Mouse (Mus musculus): ENCODE measurements around the gene Mical3. TPM values are rescaled to one million over a fixed set of nuclear protein-coding genes. Genes with fewer than 3 reads are reported as not detected.

The Mical3 gene
- polyA plus RNA-seq, 1 experiment: 17.8 TPM

DNA sequence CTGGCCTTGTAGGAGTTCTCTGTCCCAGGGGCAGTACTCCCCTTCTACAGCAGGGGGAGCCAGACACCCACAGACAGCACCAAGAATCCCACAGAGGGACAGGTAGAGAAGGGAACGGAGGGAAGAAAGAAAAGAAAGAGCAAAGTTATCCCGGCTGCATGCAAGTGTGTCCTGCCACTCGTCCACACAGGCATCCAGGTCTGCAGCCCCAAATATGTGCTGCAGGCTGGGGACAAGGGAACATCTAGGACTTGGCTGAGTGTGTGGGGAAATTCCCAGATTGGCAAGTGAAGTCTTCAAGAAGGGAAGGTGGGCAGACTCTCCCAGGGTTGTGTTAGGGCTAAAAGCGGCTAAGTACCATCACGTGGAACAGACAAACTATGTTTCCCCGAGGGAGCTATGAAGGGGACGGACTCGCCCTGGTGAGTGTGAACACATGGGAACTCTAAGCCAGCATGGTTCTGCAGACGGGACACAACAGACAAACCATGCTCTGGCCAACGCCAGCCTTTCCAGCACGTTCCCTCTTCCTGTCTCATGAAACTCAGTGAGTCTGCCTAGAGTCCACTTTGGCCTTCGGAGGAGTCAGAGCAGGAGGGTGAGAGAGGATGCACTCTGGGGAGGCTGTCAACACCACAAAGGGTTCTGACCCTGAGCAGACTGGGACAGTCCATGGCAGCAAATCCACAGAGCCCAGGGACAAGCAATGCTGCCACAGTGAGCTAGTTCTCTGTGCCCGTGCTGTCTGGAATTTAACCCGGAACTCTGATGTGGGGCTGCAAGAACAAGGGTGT, 158.8 kb downstream of the Mical3 start:
- H3K4me1 ChIP-seq: no peaks in the 10 kb centered on the region; the same call in 1 of the 2 replicates
- H3K36me3 ChIP-seq (replicated peaks; ENCODE audit: low read length): peaks cover 66% of the 10 kb centered on the region
- H3K9me3 ChIP-seq: no peaks in the 10 kb centered on the region
- H3K4me3 ChIP-seq (replicated peaks): no peak overlapping the region
- H3K27me3 ChIP-seq (replicated peaks): peaks cover 30% of the 10 kb centered on the region
- TF ChIP-seq FLI1 (IDR thresholded peaks at IDR 0.05; ENCODE audit: low read length) (no peak), GATA1 (IDR thresholded peaks at IDR 0.05; ENCODE audit: borderline replicate concordance, low read length) (no peak)

DNA sequence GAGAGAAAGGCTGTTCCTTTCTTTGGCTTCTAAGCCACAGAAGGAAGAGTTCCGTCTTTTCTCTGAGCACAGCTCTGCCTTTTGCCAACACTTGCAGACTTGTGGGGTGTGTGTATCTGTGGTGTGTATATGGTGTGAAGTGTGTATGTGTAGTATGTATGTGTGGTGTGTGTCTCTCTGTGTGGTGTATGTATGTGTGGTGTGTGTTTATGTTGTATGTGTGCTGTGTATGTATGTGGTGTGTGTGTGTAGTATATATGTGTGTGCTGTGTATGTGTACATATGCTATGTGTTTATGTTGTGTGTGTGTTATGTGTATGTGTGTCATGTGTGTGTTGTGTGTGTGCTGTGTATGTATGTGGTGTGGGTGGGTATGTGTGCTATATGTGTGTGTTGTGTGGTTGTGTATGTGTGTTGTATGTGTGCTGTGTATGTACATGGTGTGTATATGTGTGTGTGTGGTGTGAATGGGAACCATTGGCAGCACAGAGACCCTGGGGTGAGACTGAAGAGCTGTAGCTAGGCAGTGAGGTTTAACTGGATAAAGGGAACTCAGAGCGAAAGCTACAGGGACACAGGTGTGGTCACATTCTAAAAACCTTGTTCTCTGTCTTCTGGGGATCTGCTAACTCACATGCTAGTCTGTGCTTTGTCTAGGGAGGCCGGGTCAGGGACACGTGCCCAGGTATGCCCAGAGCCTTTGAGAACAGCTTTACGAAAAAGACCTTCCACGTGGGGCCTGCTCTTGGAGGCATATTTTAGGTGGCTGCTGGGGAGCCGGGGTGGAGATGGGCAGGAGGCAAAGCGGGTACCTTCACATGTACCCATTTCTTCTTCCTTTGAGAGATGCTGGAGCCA, 159.6 kb downstream of the Mical3 start:
- H3K36me3 ChIP-seq (replicated peaks; ENCODE audit: low read length): peaks cover 58% of the 10 kb centered on the region
- H3K4me1 ChIP-seq: no peaks in the 10 kb centered on the region; the same call in 1 of the 2 replicates
- H3K9me3 ChIP-seq: no peaks in the 10 kb centered on the region
- H3K4me3 ChIP-seq (replicated peaks): no peak overlapping the region
- TF ChIP-seq GATA1 (IDR thresholded peaks at IDR 0.05; ENCODE audit: borderline replicate concordance, low read length): no peak
- no peak for TF ChIP-seq FLI1 (IDR thresholded peaks at IDR 0.05; ENCODE audit: low read length)
- H3K27me3 ChIP-seq (replicated peaks): peaks cover 30% of the 10 kb centered on the region

DNA sequence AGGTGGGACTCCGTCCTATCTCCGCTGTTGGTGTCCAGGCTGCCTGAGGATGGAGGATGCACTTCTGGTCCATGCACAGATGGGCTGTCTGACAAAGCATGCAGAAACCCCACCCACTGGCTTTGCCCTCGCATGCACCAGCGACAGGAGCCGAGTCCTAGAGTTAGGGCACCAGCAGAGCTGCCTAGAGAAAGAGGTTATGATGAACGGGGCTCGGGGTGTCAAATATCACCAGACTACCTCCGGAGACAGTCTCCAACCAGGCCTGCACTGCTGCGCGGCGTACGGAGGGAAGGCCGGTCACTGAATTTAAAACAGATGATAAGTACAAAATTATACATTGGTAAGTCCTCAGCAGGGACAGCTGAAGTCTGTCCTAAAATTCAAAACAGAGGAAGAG, 165.0 kb downstream of the Mical3 start:
- Histone ChIP-seq H3K9me3 (no peaks in the 10 kb centered on the region), H3K36me3 (replicated peaks; ENCODE audit: low read length) (peaks cover 74% of the 10 kb centered on the region), H3K27me3 (replicated peaks) (peaks cover 70% of the 10 kb centered on the region), H3K4me1 (no peaks in the 10 kb centered on the region), H3K4me3 (replicated peaks) (no peak overlapping the region)
- no peak for TF ChIP-seq FLI1 (IDR thresholded peaks at IDR 0.05; ENCODE audit: low read length)
- no peak for TF ChIP-seq GATA1 (IDR thresholded peaks at IDR 0.05; ENCODE audit: borderline replicate concordance, low read length)

DNA sequence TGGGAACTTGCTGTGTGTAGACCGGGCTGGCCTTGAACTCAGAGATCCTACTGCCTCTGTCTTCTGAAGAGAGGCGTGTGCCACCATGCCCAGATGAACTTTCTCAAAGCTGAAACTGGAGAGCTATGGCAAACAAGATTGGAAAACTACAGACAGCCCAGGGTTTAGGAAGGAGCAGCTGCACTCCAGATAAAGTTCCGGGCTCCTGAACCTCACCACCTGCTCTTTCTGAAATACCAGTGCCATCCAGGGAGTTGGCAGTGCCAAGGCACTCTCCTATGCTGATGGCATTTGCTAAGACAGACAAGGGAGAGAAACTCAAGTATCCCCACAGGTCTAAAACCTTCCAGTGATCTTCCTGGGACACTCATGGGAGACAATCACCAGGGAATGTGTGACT, 166.6 kb downstream of the Mical3 start:
- no peaks in the 10 kb centered on the region for H3K9me3 ChIP-seq
- H3K4me1 ChIP-seq: no peaks in the 10 kb centered on the region
- peaks cover 70% of the 10 kb centered on the region for H3K27me3 ChIP-seq (replicated peaks)
- no peak overlapping the region for H3K4me3 ChIP-seq (replicated peaks)
- TF ChIP-seq GATA1 (IDR thresholded peaks at IDR 0.05; ENCODE audit: borderline replicate concordance, low read length): no peak
- no peak for TF ChIP-seq FLI1 (IDR thresholded peaks at IDR 0.05; ENCODE audit: low read length)
- H3K36me3 ChIP-seq (replicated peaks; ENCODE audit: low read length): peaks cover 74% of the 10 kb centered on the region

DNA sequence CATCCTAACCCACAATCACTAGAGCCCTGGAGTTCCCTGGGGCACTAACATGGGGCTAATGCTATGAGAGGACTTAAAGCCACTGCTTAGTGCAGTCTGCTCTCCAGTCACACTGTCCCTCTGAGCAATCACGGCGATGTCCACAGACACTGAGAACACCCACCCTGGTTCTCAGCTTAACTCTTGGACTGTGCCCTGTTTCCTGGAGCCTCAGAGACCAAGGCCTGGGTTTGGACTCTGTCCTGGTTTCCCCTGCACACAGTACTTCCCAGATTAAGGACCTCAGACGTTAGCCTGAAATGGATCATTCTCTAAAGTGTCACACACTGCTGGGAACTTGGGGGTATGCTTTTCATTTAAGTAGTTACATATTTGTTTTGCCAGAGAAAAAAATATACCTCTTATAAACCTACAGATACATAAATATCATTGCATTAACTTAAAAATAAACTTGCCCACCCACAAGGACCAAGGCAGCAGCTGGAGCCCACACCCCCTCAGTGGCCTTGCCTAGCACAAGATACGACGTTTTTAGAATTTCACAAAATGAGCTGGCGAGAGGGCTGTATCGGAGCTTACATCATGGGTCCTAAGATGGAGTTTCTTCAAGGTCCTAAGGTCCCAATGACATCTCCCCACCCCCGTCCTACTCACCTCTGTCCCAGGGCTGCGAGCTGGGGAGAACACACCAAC, 170.3 kb downstream of the Mical3 start:
- H3K36me3 ChIP-seq (replicated peaks; ENCODE audit: low read length): peaks cover 93% of the 10 kb centered on the region
- H3K9me3 ChIP-seq: no peaks in the 10 kb centered on the region
- no peak overlapping the region for H3K4me3 ChIP-seq (replicated peaks)
- no peak for TF ChIP-seq GATA1 (IDR thresholded peaks at IDR 0.05; ENCODE audit: borderline replicate concordance, low read length)
- TF ChIP-seq FLI1 (IDR thresholded peaks at IDR 0.05; ENCODE audit: low read length): no peak
- peaks cover 92% of the 10 kb centered on the region for H3K27me3 ChIP-seq (replicated peaks)
- peaks cover 31% of the 10 kb centered on the region for H3K4me1 ChIP-seq

DNA sequence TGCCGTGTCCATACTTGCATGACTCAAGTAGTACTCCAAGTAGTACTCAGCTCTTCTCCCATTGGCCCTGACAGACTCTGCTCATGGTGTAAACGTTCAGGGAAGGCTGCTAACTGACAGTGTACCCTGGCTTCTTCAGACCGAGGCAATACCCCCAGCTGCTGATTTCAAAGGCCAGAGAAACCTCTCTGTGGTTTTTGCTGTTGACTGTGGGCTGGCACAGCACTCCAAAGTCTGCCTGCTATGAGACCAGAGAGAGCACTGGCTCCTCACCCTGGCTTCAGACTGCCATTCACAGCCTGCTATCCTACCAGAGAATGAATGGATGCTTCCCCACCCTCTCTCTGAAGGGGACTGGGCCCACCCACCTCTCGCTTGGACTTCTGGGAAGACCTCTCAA, 173.5 kb downstream of the Mical3 start:
- H3K9me3 ChIP-seq: no peaks in the 10 kb centered on the region
- peaks cover 94% of the 10 kb centered on the region for H3K36me3 ChIP-seq (replicated peaks; ENCODE audit: low read length)
- peaks cover 94% of the 10 kb centered on the region for H3K27me3 ChIP-seq (replicated peaks)
- H3K4me3 ChIP-seq (replicated peaks): peak overlapping the region; percentile 18
- TF ChIP-seq GATA1 (IDR thresholded peaks at IDR 0.05; ENCODE audit: borderline replicate concordance, low read length) (no peak), FLI1 (IDR thresholded peaks at IDR 0.05; ENCODE audit: low read length) (no peak)
- H3K4me1 ChIP-seq: peaks cover 45% of the 10 kb centered on the region

DNA sequence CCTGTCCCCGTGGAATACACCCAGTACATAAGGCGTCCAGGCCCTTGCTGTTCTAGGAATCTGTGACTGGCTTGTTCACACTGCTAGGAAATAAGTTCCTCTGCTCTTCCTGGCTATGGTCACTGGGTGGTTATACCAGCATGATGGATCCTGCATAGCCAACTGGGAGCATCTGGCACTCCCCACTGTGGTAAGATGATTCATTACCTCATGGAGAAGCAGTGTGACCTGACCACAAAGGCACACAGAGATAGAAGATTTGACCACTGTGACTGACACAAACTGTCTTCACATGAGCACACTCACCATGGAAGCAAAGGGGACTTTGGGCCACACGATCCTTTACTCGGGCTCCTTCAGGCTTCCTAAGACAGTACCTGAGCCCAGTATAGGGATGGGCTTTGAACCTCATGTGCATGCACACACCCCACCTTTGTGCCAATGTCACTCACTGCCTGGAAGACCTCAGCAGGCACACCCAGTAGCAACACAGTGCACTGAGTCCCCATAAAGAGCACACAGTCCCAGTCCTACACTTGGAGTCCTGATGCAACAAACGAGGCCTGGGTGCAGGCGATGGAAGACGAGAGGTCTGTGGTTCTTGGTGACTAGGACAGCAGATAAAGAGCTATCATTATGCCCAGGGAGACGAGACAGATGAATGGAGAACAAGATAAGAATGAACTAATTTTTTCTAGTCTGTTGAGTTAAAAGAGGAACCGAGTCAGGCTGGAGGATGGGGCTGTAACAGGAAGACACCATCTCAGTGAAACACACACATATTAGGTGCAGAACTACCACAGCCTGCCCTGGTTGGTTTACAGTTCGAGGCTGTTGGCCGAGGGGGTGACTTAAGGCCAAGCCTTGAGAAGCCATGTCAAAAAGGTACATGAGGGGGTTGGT, 174.3 kb downstream of the Mical3 start:
- TF ChIP-seq FLI1 (IDR thresholded peaks at IDR 0.05; ENCODE audit: low read length) (no peak), GATA1 (IDR thresholded peaks at IDR 0.05; ENCODE audit: borderline replicate concordance, low read length) (no peak)
- Histone ChIP-seq H3K36me3 (replicated peaks; ENCODE audit: low read length) (peaks cover 94% of the 10 kb centered on the region), H3K4me1 (peaks cover 45% of the 10 kb centered on the region), H3K9me3 (no peaks in the 10 kb centered on the region), H3K4me3 (replicated peaks) (peak overlapping the region; percentile 35), H3K27me3 (replicated peaks) (peaks cover 94% of the 10 kb centered on the region)

DNA sequence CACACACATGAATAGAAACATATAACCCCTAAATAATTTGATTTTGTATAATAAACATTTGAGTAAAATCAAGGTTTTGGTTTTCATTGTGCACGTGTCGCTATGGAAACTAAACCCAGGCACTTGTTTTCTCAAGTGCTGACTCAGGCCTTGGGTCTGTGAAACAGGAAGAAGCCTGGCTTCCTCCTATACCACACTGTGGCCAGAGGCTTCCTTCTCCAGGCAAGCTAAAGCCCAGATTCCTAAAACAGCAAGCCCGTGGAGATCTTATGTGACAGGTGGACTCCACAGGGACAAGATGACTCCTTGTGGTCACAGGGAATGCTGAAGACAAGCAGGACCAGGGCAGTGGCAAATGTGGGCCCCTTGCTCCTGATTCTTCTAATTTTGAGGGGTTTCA, 175.6 kb downstream of the Mical3 start:
- H3K27me3 ChIP-seq (replicated peaks): peaks cover 91% of the 10 kb centered on the region
- peaks cover 45% of the 10 kb centered on the region for H3K4me1 ChIP-seq
- no peaks in the 10 kb centered on the region for H3K9me3 ChIP-seq
- peak; percentile 23; the same call in 1 of the 2 replicates for TF ChIP-seq FLI1 (IDR thresholded peaks at IDR 0.05; ENCODE audit: low read length)
- no peak for TF ChIP-seq GATA1 (IDR thresholded peaks at IDR 0.05; ENCODE audit: borderline replicate concordance, low read length)
- no peak overlapping the region for H3K4me3 ChIP-seq (replicated peaks)
- H3K36me3 ChIP-seq (replicated peaks; ENCODE audit: low read length): peaks cover 90% of the 10 kb centered on the region

DNA sequence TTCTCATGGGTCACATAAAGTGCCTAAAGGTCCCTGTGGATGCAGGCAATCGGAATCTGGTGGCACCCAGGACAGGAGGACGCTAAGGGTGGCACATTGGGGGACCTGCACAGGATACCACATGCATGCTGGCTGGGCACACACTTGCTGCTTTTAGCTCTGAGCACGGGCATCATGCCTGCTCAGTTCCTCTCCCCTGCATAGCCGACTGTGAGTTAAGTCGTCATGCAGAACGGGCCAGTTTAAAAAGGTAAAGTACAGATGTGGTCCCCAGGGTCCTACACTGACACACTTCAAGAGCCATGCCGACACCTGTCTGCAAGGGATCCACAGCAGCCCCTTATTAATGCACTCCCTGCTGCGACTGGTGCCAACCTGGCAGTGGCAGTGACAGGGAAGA, 176.6 kb downstream of the Mical3 start:
- peaks cover 90% of the 10 kb centered on the region for H3K36me3 ChIP-seq (replicated peaks; ENCODE audit: low read length)
- H3K4me3 ChIP-seq (replicated peaks): peak overlapping the region; percentile 40
- H3K4me1 ChIP-seq: peaks cover 45% of the 10 kb centered on the region
- TF ChIP-seq FLI1 (IDR thresholded peaks at IDR 0.05; ENCODE audit: low read length) (no peak), GATA1 (IDR thresholded peaks at IDR 0.05; ENCODE audit: borderline replicate concordance, low read length) (no peak)
- peaks cover 91% of the 10 kb centered on the region for H3K27me3 ChIP-seq (replicated peaks)
- no peaks in the 10 kb centered on the region for H3K9me3 ChIP-seq
